Mouse (Mus musculus) ZHBTc4 (cell line): ENCODE measurements at regions not wholly inside any gene's neighbourhood (a gene's known extent, or its start where the extent isn't known, plus 50 kb on each side); places are given as distances from the start of the nearest gene placed in this dataset.
A peak's percentile ranks its signal among the peaks of the same experiment; 100 is the strongest.
"Not testable (repeated sequence)": the region's sequence is repeated elsewhere in the genome, so short reads cannot be mapped to it uniquely, and the experiment has no call there.

Experiments
- DNase-seq: peaks from one replicate; pipeline ENCODE4 v3.0.0-alpha.2; 2011; ENCODE audit warnings: low read depth, low spot score

DNA sequence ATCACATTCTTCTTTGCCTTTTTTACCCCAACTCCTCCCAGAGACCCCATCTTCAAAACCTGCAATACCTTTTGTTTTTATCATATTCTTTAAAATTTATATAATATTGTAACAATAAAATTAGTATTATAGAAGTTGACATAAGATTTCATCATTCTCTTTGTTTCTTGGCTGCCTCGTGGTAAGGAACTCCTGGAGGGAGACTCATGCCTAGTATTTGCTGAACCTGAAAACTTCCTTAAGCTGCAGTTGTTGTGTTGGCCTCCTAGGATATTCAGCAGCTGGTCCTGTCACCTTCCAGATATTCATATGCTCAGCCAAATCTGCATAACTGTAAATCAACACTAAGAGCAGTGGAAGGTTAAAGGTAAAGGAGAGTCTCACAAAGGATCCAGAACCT lies 240.7 kb upstream of the Scgb2a2 start:
- DNase-seq = peak; percentile 59

- not testable (repeated sequence) for DNase-seq
Measured at GRCm38 (mm10) chr19:9619644-9620043, 227.7 kb upstream of the Scgb2a2 start.
